Mouse (Mus musculus): Measurements from ENCODE around the gene Faf1.

Faf1 gene

DNA sequence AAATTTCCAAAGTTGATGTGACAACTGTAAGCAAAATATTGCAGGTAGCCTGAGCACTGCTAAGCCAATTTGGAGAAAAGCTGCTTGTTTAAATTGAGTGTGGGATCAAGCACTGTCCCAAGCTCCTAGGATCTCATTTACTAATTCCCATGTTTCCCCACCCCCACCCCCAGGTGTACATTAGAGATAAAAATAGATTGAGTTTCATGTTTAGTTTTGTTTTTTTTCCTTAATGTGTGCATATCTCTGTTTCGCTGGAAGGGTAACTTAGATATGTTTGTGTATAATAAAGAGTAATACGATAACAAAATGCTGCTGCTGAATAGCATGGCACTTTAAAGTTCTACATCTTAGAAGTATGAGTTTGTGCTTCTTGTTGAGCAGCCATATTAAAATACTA lies 116.7 kb downstream of the Faf1 start:
- DNase-seq = no peak

DNA sequence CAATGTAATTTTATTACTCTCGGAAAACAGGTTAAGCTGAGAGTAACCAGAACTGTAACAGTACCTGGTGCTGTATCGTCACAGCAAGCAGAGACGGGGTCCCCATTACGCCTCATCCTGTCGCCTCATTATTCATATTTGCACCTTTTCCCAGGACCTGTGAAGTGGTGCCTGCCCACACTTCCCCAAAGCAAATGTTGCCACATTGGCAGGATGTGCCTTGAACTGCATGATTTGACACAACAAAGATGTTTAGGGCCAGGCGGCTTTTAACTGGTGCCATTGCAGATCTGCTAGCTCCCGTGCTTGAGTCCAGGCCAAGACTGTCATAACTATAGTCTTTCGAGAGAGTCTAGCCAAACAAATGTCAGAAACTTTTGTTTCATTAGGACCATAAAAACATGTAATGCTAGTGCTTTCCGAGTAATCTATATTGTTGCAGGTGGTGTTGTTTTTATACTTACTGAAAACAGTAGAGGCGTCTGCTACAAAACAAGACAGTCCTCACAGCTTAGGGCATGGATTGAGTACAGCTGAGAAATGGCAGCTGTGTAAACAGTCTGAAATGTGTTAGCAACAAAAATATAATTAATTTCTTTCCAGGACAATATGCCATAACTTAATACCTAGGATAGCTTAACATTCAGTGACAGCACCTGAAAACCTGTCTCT lies 121.3 kb downstream of the Faf1 start:
- no peak for DNase-seq

DNA sequence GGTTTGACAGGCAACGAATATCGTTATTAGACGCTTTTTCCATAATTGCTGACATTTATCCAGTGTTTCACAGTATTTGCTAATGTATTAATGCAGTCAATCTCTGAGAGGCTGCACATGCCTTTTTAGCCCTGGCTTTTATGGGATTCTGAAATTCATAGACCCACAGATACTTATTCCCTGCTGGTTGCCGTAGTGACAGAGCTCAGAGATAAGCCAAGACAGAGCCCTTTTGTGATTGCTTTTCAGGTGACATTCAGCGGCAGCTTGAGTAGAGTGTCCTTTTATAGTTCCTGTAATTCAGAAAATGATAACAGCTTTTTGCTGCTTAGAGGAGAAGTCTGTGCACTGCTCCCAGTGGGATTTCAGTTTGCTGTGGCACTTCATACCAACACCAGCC lies 130.0 kb downstream of the Faf1 start:
- no peak for DNase-seq

DNA sequence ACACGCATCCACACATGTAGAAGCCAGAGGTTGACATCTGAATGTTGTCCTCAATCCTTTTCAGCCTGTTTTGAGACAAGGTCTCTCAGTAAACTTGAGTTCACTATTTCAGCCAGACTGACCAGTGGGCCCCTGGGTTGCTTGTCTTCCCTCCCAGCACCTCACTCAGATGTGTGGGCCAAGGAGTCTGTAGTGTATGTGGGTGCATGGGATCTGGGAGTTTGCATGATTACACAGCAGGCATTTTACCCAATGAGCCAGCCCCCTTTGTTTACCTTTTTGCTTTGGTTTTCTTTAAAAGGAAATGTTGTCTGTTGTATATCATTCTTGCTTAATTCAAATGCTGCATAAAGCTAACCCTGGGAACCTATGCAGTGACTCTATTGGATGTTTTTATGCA lies 138.8 kb downstream of the Faf1 start:
- DNase-seq = no peak

DNA sequence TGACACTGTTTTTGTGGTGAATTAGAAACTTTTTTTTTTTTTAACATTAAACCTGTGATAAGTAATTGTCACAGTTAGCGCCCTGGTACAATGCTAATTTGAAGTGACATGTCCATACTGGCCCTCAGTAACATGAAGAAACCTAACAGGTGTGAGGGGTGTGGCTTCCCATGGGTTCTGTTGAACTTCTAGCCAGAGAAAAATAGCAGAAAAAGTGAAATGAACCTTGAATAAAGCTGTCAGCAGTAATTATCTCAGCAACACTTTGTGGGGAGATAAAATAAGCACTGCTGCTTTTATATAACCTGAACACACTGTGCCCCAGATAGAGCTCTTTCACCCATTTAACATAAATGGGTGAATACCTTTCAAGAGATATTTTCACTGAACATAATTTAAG lies 139.2 kb downstream of the Faf1 start:
- DNase-seq = no peak

DNA sequence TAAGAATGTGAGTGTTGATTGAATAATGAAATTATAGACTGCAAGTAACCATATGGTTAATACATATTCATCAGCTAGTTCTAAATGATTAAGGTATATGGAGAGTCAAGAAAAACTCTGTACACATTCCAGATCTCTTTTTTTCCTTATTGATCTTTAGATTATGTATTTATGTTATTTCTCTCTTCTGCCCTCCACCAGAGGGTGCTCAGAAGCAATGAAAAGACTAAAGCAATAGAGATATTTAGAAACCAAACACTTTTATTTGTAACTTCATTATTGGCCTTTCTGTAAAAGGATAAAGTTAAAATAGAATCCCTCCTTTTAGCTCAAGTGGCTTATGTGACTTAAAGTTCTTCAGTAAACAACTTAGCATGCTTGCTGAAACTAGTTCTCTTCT lies 143.1 kb downstream of the Faf1 start:
- no peak for DNase-seq

DNA sequence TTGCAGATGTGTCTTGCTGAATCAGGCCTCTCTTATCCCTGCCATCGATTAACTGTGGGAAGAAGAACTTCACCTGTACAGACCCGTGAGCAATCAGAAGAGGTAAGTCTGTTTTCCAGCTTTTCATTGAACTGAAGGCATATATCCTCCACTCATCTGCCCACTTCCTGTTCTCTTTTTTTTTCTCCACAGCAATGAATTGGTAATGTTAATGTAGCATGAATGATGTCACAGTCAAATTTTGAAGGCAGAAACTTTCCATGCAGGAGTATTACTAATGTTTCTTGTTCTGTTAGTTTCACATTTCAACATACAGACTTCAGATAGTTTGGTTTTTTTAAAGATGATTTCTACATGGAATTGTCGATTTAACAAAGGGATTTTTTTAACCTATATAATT lies 153.4 kb downstream of the Faf1 start:
- no peak for DNase-seq

DNA sequence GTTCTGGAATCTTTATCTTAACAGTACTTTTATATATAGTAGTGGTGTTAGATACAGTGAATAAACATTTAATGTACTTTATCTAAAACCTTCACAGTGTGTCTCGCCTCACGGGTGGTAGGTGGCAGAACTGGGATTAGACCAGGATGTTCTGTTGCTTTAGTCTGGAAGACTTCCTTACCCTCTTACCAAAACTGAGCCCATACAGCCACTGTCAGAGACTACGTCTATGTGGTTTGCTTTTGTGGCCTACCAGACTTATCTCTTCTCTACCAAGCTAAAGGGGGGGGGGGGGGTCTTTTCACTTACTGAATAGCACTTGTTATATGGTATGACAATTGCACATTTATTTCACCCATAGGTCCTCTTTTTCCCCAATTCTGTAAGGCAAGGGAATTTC lies 181.5 kb downstream of the Faf1 start:
- DNase-seq = no peak

DNA sequence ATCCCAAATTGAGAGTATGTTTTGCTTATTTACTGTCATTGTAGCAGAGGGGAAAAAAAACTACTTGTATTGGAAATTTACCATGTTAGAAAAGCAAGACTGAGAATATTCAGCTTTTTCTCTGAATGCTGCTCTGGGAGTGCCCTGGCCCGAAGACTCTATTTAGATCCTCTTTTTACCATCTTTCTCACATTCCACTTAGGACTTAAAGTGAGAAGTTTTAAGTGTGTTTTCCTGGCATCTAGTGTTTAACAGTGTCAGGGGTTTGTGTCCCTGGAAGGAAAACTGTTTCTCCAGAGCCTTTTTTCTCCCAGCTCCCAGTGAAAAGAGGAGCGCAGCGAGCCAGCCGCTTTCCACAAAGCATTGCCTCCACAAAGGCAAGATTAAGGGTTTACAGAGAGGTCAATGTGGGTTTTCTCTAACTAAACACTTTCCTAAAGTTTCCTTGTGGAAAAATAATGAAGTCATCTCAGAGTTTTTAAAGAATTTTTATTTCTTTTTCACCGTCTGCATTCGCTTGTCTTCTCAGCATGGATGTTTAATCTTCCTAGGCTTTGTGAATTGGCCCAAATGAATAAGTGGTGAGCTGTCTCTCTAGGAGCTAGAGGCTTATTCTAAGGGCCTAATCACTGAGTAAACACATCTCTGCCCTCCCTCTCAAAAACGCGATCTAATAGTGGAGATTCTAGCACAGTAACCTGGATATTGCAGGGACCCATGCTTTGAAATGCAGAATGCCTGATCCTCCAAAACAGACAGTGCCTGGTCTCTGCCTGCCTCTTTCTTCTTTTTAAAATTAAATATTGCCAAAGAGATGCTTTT lies 182.4 kb downstream of the Faf1 start:
- DNase-seq = no peak

DNA sequence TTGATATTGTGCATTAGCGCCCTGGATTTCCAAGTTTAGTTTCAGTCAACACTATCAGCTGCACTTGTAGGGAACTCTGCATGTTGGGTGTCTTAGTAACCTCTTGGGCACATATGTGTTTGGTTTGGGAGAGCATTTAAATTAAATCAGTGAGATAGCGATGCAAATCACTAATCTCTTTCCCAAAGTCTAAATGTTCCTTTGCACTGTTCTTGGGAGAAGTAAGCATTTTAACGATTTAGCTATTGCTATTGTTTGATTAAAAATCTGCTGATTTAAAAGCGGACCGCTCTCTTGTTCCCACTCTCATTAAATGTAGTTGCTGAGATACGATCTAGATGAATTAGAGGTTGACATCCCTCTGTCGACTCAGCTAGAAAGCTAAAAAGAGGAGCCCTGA lies 183.0 kb downstream of the Faf1 start:
- no peak for DNase-seq

DNA sequence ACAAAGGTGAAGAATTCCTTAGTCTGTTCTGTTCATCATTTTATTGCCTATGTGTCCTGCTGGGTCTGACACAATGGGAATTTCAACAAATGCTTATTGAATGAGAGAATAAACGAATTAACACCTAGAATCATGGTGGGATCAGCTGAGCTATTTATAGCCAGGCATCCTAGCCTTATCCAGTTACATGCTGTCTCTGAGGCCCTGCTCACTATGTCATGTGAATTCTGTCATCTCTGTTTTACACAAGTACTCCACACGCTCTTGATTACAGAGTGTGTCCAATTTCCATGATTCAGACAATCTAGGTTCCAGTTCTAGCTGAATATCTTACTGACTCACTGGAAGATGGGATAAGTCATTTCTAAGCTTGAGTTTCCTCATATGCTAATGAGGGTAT lies 183.9 kb downstream of the Faf1 start:
- DNase-seq = no peak

DNA sequence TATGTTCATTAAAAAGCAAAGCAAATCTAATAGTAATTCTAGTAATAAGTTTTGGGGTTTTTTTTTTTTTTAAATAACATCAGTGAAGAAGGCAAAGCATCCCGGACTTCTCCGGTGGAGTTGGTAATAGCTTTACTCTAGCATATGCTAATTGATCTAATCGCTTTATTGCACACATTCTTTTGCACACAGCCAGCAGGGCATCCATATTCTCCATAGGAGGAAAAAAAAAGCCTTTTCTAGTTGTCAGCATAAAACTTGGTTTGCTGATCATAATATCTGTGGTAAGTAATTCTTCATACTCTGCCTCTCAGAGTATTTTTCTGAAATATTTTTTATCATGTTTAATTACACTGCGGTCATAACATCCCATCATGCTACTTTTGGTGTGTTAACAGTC lies 185.9 kb downstream of the Faf1 start:
- DNase-seq = no peak

DNA sequence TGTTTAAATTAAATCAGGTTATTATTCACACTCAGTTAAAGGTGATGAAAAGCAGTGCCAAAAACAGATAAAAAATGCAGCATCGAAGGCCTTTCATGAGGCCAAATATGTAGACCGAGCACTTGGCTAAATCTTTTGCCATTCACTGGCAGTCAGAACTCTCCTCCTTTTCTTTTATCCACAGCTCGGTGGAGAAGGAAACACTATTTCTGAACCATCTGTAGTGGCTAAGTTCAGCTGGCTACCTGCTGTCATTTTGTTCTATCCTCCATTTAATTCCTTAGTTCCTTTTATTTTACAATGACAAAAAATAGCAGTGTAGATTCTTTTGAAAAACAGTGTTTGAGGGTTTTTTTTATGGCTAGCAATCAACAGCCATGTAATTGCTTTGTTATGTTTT lies 186.6 kb downstream of the Faf1 start:
- no peak for DNase-seq

DNA sequence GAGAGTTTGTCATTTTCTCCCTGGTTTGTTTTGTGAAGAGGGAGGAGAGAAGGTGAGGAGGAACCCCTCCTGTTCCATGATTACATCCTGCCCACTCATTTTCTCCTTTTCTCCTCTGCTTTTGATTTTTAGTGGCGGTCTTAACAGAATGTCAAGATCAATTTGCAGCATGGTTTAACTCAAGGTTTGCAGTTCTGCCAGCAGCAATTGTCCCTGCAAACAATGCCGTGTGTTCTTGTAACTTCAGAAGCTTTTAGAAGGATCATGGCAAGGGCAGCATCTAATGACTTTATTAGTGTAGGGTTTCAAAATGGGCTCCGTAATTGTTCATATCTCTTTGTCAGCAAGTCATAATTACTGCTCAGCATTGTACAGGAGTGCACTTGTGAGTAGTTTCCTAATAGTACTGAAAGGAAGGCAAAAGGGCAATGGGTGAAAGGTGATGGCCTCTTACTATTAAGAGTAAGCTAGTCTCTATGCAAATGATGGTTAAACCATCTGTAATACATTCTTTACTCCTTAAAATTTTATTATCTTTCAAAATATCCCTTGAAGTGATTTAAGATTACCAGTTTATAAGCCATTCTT lies 192.6 kb downstream of the Faf1 start:
- DNase-seq = no peak

DNA sequence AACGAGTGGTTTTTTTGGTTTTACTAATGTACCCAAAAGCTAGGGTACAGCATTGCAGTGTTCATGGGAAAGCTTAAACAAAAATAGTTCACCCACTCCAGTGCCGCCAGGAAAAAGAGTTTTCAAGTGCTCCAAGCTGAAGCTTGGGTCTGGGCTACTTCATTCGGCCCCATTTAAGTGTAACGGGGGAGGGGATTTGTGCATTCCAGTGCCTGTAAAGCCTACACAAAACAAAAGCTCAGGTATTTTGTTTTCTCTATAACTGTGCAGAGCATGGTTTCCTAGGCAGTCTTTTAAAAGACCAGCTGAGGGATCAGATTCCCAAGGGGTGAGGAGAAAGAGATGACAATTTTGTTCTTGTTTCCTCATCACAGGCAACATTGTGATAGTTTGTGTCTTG lies 207.9 kb downstream of the Faf1 start:
- DNase-seq = no peak

DNA sequence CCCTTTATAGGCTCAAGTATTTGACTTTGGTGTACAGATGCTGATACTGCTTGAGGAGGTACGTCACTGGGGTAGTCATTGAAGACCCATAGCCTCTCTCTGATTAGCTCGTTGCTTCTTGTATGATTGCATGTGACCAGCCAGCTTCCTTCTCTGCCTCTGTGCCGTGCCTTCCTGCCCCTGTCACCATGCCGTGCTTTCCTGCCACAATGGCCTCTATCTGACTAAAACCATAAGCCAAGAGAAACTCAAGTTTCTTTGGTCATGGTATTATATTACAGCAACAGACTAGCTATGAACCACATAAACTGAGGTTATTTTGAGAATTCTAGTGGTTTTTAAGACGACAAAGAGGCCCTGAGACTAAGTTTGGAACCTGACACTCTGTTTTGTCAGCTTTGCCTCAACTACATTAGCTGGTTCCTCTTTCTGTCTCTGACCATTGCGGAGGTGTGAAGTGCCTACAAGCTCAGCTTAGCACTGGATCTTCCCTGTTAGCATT lies 211.5 kb downstream of the Faf1 start:
- no peak for DNase-seq

DNA sequence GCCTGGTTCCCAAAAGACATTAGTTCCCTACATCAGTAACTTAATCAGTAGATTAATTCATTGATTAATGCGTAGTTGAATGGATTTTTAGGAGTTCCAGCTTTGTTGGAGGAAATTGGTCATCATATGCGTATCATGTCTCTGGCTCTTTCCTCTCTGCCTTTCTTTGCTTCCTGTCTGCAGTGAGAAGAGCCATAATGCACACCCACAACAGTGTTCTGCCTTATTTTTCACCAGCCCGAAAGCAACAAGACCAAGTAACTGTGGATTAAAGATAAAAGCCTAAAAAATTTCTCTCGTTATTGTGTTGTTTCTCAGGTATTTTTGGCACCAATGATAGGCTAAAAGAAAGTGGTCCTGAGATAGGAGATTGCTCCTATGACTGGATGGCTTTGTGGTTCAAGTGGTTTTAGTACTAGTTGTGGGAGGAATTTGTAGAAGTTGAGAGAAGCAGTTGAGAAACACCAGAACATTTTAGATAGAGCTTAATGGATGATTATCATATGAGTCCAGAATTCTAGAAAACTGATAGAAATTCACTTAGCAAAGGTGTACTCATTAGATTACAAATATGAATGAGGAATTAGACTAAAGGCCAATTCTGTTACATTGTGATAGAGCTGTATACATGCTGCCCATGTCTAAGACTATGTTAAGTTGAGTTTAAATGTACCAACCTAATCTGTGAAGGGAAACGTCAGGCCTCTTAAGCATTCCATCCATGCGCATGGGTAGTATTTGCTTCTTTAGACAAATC lies 221.6 kb downstream of the Faf1 start:
- DNase-seq = no peak

DNA sequence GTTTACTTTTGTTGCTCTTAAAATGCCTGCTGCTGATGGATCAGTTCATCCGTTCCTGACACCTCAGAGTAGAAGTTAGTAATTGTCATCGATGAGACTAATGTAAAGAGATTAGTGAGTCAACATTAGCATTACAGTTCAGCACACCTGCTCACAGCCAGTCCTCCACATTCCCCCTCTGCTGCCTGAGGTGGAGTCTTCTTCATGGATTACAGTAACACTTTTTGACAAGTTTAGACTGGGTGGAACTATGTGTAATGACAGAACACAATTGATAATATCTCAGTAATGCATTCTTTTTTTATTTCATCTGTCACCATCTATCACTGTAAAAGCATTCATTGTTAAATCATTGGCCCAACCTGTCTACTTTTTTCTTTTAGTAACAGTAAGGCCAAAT lies 224.7 kb downstream of the Faf1 start:
- no peak for DNase-seq

DNA sequence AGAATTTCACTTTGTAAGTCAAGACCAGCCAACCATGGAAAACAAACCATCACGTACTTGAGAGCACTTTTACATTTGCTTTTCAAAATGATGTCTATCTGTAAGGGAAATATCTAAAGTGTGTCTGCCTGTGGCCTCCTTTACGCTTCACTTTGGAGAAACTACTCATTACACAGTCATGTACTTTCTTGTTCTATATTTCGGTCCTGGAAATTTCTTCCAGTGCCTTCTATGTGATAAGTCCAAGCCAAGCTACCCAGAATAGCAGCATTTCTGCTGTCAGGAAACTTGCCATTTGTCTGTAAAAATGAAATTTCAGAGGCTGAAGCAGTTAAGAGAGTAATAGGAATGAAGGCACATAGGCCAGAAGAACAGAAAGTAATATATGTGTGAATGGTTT lies 228.1 kb downstream of the Faf1 start:
- no peak for DNase-seq

DNA sequence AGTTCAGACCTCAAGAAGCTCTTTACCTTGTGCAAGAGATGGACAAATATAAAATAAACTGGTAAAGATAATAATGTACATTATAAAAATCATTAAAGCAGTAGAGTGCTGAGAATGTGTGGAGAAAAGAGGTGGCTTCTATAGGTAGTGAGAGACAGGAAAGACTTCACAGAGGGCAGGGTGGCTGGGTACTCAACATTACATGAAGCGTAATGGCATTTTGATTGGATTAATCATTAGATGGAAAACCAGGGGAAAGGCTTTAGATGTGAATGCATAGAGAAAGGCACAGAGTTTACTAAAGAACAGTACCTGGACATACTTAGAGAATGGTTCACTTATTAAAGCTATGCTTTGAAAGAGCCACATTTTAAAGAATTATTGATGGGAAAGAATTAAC lies 252.7 kb downstream of the Faf1 start:
- DNase-seq = no peak

DNA sequence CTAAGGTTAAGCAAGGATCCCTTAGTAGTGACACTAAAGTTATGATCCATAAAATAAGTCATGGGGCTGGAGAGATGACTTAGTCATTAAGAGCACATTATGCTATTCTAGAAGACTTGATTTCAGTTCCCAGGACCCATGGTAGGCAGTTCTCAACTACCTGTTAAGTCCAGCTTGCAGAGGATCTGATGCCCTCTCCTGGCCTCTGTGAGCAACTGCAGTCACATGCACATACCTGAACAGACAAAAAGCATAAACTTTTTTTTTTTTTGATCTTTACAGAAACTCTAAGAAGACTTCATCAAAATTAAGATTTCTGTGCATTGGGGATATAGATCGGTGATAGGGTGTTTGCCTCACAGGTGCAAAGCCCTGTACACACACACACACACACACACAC lies 254.1 kb downstream of the Faf1 start:
- no peak for DNase-seq

DNA sequence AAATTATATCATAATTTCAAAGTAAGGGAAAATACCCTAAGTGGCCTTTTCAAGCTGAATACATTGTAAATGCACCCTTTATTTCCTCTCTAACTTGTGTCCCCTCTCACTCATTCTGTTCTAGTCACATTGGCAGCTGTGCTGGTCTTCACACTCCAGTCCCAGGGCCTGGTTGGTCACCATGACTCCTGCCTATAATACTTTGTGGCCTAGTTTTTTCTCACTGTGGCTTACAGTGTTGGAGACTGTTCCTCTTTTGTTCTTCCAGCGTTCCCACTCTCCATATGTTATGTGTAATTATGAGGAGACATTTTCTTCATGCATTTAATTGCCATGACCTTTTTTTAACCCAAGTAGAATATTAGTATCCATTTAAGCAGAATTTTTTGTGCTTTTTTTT lies 254.5 kb downstream of the Faf1 start:
- DNase-seq = no peak

DNA sequence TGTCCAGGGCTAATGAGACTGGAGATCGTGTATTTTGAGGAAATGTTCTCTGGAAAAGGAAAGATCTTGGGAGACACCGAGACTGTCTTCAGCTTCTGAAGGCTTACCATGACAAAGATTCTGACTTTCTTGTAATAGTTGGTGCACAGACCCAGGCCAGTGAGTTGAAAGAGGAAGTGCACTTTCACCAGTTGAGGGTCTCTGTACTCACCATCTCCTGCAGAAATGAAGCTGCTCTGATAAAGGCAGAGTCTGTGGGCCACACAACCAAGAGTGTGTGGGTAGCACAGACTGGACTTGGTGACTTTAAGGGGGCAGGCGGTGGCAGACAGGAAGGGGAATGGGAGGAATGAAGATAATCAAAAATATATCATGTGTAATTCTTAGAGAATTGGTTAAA lies 260.2 kb downstream of the Faf1 start:
- DNase-seq = no peak

DNA sequence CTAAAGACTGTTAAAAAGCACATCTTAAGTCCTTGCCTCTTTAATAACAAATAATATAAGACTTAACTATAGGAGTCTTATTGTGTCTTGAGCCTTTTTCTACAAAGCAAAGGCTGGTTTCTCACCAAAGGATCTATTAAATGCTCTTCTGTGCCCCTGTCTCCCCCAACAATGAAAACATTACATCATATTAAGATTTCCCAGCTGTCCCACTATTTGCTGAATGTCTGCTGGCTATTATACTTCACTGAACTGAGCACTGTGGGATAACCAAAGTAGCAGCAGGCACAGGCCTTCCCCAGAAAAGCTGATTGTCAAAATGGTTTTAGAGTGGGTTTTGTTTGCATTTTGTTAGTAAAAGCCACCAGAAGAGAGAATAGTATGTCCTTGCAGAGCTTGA lies 262.9 kb downstream of the Faf1 start:
- no peak for DNase-seq
